12 mouse cellular contexts compared by ENCODE assay signal in genomic region chr2:168479930-168480329, GRCm38 (mm10).
DNase-seq lines count a peak whose midpoint lies in the region; ATAC-seq lines count a peak whose summit lies in the region.
"Had no signal": no experiment of that assay in that cellular context is flagged by ENCODE, and none has a peak within 500 bp of the region (broad histone marks: within the 10 kb centered on the region; RNA-seq: fewer than 3 reads in every experiment).

No protein-coding gene starts in this region.

- H3K9ac ChIP-seq in midbrain, embryonic 15.5 days = no peak overlapping the region
- H3K9ac ChIP-seq in liver, embryonic 11.5 days (ENCODE audit: low read depth, low read length) = no peak overlapping the region
- H3K9ac ChIP-seq: embryonic facial prominence, embryonic 12.5 days; liver, embryonic 15.5 days had no signal

- H3K4me2 ChIP-seq in midbrain, embryonic 15.5 days = no peak overlapping the region
- H3K4me2 ChIP-seq in liver, embryonic 11.5 days = no peak overlapping the region
- H3K4me2 ChIP-seq: embryonic facial prominence, embryonic 12.5 days; liver, embryonic 15.5 days had no signal

- peaks cover under 1% of the 10 kb centered on the region for H3K27me3 ChIP-seq in midbrain, embryonic 10.5 days (ENCODE audit: low read depth, poor library complexity, severe bottlenecking)
- no peaks in the 10 kb centered on the region for H3K27me3 ChIP-seq in midbrain, embryonic 15.5 days (replicated peaks)
- H3K27me3 ChIP-seq in liver, embryonic 11.5 days (replicated peaks; ENCODE audit: control insufficient read depth, insufficient read depth, low read length) = peaks cover 2% of the 10 kb centered on the region; the same call in 1 of the 2 replicates

- no peak for ATAC-seq in midbrain, embryonic 15.5 days (replicated peaks)
- no peak for ATAC-seq in erythroblast, adult 5-6 weeks (replicated peaks; ENCODE audit: low FRiP score, poor library complexity, severe bottlenecking)
- ATAC-seq in liver, embryonic 11.5 days (replicated peaks; ENCODE audit: low FRiP score) = no peak

- H3K27ac ChIP-seq in midbrain, embryonic 10.5 days (replicated peaks) = 0 out of 2 replicates have a peak overlapping the region, but pooled peaks have one; percentile 42
- H3K27ac ChIP-seq in midbrain, embryonic 15.5 days = no peak overlapping the region
- no peak overlapping the region for H3K27ac ChIP-seq in liver, embryonic 11.5 days (ENCODE audit: low read depth, low read length)
- H3K27ac ChIP-seq: embryonic facial prominence, embryonic 12.5 days; liver, embryonic 15.5 days had no signal

- H3K4me3 ChIP-seq in midbrain, embryonic 10.5 days = no peak overlapping the region
- no peak overlapping the region for H3K4me3 ChIP-seq in midbrain, embryonic 15.5 days
- H3K4me3 ChIP-seq in liver, embryonic 11.5 days (ENCODE audit: low read depth, low read length) = no peak overlapping the region
- H3K4me3 ChIP-seq: embryonic facial prominence, embryonic 12.5 days; heart, embryonic 10.5 days; liver, embryonic 15.5 days had no signal

- no peaks in the 10 kb centered on the region for H3K9me3 ChIP-seq in midbrain, embryonic 10.5 days (replicated peaks)
- H3K9me3 ChIP-seq in midbrain, embryonic 15.5 days = no peaks in the 10 kb centered on the region
- no peaks in the 10 kb centered on the region for H3K9me3 ChIP-seq in liver, embryonic 11.5 days (ENCODE audit: control insufficient read depth, low read length)
- H3K9me3 ChIP-seq: embryonic facial prominence, embryonic 12.5 days; heart, embryonic 10.5 days; liver, embryonic 15.5 days had no signal

- no peaks in the 10 kb centered on the region for H3K4me1 ChIP-seq in midbrain, embryonic 10.5 days
- no peaks in the 10 kb centered on the region for H3K4me1 ChIP-seq in midbrain, embryonic 15.5 days
- no peaks in the 10 kb centered on the region for H3K4me1 ChIP-seq in liver, embryonic 11.5 days (replicated peaks; ENCODE audit: control insufficient read depth, insufficient read depth, low read length)
- H3K4me1 ChIP-seq: embryonic facial prominence, embryonic 12.5 days; liver, embryonic 15.5 days had no signal

- no peak for DNase-seq in midbrain, embryonic 10.5 days (ENCODE audit: low spot score)
- DNase-seq in cerebellum, postnatal 14 days = peak; percentile 91 to 95
- peak; percentile 75 to 84 for DNase-seq in layer of hippocampus, postnatal 10 days (ENCODE audit: low spot score in 2 of 2)
- peak; percentile 80 for DNase-seq in right cerebral cortex, postnatal 4 days
- DNase-seq in ovary, postnatal 10 days (ENCODE audit: low spot score) = no peak
- DNase-seq in liver, embryonic 11.5 days (ENCODE audit: low spot score) = no peak
- DNase-seq: kidney, adult 18-20 months had no signal

- no peaks in the 10 kb centered on the region for H3K36me3 ChIP-seq in midbrain, embryonic 10.5 days
- no peaks in the 10 kb centered on the region for H3K36me3 ChIP-seq in midbrain, embryonic 15.5 days (replicated peaks)
- no peaks in the 10 kb centered on the region for H3K36me3 ChIP-seq in liver, embryonic 11.5 days (ENCODE audit: control insufficient read depth, insufficient read depth, low read length)
- H3K36me3 ChIP-seq: embryonic facial prominence, embryonic 12.5 days; heart, embryonic 10.5 days; liver, embryonic 15.5 days had no signal

- 89% methylated on average over 15 of the region's 15 CpGs for WGBS in midbrain, embryonic 10.5 days
- WGBS in midbrain, embryonic 15.5 days = 75% methylated on average over 15 of the region's 15 CpGs
- WGBS in liver, embryonic 11.5 days = 89% methylated on average over 15 of the region's 15 CpGs

Comparison
In these comparisons a context has a peak if more than half of its experiments do, and no peak if none do; other contexts are left out.
1. DNase-seq: peak in cerebellum, postnatal 14 days (2 of 2), layer of hippocampus, postnatal 10 days (2 of 2) and right cerebral cortex, postnatal 4 days (single experiment); none in midbrain, embryonic 10.5 days (single experiment), ovary, postnatal 10 days (single experiment) and liver, embryonic 11.5 days (single experiment).